Mouse (Mus musculus): ENCODE measurements at regions not wholly inside any gene's neighbourhood (a gene's known extent, or its start where the extent isn't known, plus 50 kb on each side); places are given as distances from the start of the nearest gene placed in this dataset.
A peak's percentile ranks its signal among the peaks of the same experiment; 100 is the strongest.

DNA sequence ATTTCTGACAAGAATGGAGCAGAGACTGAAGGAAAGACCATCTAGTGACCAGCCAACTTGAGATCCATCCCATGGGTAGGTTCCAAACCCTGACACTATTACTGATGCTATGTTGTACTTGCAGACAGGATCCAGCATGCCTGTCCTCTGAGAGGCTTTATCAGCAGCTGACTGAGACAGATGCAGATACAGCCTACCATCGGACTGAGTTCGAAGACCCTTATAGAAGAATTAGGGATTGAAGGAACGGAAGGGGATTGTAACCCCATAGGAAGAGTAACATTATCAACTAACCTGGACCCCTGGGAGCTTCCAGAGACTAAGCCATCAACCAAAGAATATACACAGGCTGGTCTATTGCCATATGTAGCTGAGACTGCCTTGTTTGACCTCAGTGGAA, 183.1 kb upstream of the Adcy2 start:
- no peak for DNase-seq (ENCODE audit: low spot score in 2 of 2)

DNA sequence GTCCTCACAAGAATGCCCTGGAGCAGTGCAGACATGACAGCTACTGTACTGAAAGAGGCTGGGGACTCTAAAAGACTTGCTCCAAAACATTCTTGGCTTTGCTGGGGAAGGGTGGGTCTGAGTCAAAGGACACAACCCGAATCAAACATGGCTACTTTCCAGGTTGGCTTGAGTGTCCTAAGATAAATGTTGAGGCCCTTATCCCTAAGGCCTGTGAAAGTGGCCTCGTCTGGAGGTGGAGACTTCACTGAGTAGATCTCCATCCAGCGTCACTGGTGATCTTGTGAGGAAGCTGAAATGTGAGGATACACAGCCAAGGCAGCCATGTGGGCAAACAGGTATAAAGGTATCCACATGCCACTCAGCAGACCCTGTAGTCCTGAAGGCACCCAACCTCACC, 191.3 kb upstream of the Adcy2 start:
- no peak for DNase-seq (ENCODE audit: low spot score in 2 of 2)

DNA sequence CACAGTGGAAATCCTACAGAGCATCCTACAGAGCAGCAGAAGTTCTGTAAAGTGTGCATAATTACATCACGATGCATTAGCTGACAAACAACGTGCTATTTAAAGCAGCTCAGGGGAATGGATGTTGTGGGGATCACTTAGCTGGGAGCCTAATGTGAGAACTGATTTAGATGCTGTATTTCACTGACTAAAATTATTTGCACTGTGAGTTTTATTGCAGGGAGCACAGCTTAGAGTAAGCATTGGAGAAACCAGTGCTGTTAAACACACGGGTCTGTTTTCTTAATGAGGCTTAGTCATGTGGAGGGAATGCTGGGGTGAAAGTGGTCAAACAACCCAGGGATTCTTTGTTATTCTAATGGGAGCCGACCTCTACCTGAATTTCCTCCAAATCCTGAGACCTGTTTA, 197.1 kb upstream of the Adcy2 start:
- DNase-seq (ENCODE audit: low spot score in 2 of 2) = no peak

DNA sequence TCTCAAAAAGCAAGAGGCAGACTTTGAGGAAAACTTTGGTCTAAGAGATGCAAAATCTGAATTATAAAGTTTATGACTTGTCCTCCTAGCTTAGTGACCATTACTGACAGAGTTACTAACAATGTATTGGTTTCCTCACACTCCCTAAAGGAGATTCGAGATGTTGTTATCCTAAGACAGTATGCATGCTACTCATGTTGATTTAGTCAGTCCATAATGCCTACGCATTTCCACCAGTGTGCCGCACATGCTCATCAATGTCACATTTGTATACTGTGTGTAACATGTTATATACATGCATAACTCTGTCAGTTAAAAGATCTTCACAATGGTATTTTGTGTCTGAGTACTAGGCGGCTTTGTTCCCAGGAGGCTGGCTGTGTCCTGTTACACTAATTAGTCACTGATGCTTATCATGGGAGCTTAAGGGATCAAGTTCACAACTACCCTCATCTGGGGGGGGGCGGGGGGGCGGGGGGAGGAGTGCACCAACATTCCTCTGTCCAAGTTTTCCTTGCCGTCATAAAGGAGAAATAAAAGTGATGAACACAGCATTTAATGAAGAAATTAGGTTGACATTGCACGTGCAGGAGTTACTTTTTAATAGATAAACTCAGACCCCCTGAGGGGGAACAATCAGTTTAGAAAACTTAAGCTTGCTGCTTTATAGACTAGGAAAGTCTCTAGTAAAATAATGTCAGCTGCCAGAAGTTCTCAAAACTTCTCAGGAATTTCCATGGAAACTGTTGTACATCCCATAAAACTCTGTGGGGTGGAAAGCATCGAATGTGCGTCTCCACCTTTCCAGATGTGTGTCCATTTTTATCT, 208.6 kb upstream of the Adcy2 start:
- DNase-seq (ENCODE audit: low spot score in 2 of 2) = no peak

DNA sequence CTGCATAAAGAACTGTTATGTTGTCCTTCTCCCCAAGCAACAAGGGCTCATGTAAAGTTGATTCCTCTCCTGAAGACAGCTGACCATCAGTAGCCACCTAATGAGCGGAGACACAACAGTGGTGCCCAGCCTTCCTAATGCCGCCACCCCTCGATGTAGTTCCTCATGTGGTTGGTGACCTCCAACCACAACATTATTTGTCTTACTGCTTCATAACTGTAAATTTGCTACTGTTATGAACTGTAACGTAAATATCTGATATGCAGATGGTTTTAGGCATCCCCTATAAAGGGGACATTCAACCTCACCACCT, 209.2 kb upstream of the Adcy2 start:
- no peak for DNase-seq (ENCODE audit: low spot score in 2 of 2)

DNA sequence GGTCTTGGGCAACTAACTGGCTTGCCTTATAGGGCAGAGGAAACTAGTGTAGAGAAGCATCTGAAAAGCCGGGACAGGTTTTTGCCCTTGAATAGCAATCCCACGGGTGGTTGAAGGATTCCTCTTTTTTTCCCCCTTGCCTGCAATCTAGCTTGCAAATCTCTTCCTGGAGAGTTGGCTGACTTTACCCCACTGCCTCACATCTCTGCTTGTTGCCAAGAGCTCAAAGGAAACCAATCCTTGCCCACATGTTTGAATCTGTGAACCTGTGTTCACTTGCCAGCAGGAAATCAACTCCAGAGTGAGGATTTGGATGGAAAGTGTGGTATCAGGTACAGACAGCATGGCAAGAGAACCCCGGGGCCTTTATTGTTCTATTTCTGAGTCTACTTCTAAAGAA, 217.2 kb upstream of the Adcy2 start:
- no peak for DNase-seq (ENCODE audit: low spot score in 2 of 2)

DNA sequence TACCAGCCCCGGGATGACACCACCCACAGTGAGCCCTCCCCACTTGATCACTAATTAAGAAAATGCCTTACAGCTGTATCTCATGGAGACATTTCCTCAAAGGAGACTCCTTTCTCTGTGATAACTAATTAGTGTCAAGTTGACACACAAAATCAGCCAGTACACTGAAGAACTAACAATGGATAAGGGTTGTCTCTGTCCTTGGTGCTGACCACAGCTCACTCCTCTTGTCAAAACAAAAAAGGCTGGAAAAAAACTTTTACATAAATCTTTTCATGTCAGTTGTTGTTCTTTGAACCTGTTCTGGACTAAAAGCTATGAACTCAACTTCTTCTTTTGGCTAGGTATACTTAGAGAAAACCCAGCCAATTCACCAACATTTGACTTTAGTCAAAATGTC, 221.1 kb upstream of the Adcy2 start:
- DNase-seq (ENCODE audit: low spot score in 2 of 2) = no peak

DNA sequence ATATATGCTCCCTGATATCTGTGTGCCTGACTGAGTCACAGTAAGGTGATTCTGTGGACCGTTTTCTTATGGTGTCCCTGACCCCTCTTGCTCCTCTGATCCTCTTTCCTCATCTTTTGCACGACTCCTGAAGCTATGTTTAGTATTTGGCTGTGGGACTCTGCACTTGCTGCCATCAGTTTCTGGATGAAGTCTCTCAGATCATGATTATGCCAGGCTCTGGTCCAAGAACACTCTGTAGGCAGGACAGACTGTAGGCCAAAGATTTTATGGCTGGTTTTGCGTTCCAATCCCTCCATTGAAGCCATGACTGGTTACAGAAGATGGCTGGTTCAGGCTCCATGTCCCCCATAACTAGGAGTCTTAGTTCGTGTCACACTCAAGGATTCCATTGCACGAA, 227.2 kb upstream of the Adcy2 start:
- no peak for DNase-seq (ENCODE audit: low spot score in 2 of 2)

DNA sequence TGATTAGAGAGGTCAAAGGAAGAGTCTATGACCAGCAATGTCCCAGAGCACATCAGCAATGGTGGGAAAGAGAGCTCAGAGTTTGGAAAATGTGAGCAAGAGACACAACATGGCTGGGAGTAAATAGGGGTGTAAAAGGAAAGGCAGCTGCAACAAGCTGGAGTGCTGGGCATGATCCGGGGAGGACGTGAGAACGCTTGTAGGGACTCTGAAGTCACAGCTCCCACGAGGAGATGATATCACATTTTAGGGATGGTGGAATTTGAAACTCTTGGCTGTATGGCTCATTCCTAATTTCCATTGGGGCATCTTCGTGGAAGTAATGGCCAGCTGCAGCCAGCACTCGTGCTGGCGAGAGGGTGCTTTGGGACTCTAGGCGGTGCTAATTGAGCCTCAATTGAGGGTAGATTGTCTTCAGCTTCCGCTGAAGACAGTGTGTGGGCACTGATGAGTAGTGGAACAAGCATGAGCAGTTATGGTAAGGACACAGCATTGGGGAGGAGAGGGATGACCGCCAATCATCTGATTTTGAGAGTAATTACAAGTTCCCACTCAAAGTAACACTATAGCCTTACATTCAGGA, 231.1 kb upstream of the Adcy2 start:
- no peak for DNase-seq (ENCODE audit: low spot score in 2 of 2)

DNA sequence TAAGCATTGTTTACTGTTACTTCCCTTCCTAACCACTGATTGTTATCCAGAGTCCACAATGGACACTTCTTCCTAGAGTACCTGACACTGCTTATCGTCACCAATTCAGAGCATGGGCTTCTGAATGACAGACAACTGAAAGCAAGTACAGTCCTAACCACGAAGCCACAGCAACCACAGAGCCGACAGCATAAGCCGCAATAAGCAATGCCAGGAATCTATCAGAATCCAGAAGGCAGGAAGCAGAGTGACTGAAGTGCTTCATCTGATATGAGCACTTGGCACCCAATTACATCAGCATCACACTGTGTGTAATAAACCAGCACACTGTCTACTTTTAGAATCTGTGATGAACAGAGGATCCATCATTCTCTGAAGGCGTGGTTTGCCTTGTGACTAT, 237.0 kb upstream of the Adcy2 start:
- peak; percentile 24 to 71 for DNase-seq (ENCODE audit: low spot score in 2 of 2)

DNA sequence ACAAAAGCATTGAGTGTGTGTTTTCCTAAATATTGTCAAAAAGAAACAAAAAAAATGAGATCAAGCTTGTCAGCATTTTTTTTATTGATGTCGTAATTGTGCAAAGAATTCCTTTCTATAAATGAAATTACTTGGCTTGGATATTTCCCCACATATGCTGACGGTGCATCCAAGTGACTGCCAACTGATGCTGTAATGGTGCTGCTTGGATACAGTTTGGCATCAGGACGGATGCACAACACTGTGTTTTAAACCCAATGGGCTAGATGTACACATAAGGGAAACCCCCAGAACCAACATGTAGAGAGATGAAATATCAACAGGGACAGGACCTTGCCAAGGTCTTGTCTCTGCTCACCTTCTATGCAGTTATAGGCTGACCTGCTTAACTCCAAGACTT, 238.6 kb upstream of the Adcy2 start:
- peak in 1 of 2 experiments; percentile 54 for DNase-seq (ENCODE audit: low spot score in 2 of 2)

DNA sequence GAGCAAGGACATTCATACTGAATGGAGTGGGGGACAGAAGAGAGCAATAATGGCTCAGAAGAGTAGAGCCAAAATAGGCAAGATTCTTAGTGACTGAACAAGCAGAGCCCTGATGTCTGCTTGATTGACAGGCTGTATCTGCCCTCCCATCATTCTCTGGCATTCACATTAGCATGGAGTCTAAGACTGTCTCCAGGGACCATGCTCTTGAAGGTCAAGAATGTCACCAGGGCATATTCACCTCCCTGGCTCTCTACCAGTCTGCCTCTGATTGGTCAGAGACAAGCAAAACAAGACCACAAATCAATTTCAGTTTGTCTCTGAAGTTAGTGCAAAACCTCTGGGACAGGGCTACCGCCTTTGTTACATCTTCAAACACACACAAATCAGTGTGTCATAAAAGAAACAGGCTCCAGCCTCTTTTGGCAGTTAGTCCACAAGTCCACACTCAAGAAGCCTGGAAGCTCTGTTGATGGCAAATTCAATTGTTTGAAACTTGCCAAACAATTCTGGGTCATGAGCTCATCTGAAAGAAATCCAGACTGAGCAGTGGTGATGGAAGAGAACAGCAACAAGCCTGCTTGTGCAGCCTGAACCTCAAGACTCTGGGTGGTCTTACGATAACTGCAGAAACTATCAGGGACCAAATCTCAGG, 240.0 kb upstream of the Adcy2 start:
- no peak for DNase-seq (ENCODE audit: low spot score in 2 of 2)

DNA sequence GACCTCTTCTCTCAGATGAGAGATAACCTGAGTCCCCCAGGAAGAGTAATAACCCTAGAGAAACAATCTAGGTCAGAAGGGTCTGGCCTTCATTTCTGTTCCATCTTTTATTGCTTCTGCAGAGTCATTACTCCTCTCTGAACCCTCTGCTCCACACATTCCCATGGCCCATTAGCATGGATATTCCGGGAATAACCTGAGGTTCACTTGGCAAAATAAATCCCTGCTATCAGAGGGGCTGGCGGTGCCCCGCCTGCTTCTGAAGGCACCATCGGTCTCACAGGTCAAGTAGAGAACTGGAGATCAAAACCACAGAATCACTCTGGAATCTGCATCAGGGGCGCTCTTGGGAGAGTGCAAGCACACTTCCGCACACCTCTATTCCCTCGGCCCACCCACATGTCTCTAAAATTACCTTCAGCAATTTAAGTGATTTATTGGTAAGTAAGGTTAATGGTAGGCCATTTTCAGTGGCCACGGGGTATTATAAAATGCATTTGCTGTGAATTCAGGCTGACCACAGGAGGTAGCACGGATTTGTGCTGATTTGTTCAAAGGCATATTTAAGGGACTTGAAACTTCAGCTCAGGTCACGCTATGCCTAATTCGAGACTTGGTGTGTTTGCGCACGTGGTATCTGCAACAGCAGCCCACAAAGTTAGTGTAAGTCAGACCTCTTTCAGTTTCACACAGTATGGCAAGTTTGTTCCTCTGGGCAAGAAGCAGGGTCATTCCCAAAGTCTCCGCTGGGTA, 243.4 kb upstream of the Adcy2 start:
- no peak for DNase-seq (ENCODE audit: low spot score in 2 of 2)

DNA sequence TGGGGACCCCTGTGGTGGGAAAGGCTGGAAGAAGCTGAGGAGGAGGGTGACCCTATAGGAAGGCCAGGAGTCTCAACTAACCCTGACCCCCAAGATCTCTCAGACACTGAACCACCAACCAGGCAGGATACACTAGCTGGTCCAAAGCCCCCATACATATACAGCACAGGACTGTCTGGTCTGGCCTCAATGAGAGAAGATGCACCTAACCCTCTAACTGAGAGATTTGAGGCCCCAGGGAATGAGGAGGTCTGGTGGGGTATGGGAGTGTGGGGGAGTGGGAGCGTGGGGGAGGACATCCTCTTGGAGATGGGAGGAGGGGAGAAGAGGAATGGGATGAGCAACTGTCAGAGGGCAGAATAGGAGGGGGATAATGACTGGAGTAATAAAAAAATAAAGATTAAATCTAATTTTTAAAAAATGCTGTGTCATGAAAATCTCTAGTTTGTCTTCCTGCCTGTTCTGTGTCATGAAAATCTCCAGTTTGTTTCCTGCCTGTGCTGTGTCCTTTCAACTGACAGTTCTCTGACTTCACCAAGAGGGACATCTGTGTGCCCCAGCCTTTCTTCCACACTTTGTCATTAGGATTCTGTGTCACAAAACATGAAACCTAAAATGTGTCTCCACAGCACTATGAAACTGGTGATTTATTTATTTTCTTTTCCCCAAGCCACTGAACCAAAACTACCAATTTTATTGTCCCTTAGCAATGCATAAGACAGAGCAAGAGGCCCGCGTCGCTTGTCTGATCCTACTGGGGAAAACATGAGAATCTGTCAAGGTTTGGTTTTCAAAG, 251.2 kb upstream of the Adcy2 start:
- no peak for DNase-seq (ENCODE audit: low spot score in 2 of 2)

DNA sequence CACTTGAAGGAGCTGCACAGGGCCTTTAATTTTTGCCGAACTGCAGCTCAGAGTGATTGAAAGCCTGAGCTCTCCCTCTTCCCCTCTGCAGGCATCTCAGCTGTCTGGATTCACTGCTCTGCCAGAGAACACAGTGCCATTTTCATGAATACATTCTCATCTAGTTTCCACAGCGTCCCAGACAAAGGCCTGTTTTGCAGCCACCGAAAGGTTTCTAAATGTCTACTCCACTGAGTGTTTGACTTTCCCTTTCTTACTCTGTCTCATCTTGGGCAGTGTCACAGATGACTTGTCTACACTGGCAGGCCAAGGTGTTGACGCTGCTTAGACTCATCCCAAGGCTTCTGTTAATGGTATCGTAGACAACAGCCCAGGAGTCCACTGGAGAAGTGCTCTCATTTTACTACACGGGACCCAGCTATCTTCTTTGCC, 251.8 kb upstream of the Adcy2 start:
- peak in 1 of 2 experiments; percentile 13 for DNase-seq (ENCODE audit: low spot score in 2 of 2)

DNA sequence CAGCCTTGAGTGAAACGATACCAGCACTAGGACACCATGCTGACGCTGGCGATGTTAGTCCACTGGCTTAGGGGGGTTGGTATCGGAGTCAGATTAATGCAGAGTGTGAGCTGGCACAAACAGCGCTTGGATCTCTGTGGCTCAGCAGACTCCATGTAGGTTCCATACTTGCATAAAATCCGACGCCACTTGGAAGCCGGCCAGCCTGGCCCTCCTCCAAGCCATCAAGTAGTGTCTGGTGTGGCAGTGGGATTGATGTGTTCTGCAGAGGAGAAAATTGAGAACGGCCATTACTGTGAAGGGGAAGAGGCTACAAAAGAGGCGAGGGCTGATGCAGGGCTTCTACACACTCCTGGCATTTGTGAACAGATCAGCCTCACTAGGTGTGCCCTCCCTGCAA, 253.0 kb upstream of the Adcy2 start:
- peak in 1 of 2 experiments; percentile 14 for DNase-seq (ENCODE audit: low spot score in 2 of 2)

DNA sequence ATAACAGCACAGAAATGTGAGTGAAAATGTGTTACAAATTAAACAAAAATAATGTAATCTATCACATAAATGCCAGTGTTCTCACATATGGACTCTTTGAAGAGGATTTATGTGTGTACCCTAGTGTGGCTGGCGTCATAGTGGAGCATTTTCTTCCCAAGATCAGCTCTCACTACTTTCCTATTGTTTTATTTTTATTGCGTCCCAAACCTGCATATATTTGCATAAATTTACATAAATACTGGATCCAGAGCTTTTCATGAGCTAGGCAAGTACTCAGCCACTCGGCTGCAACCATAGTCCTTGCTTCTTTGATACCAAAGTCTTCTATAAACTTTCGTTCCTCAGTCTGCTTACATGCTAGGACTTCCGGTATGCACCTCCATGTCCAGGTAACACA, 261.1 kb upstream of the Adcy2 start:
- no peak for DNase-seq (ENCODE audit: low spot score in 2 of 2)

DNA sequence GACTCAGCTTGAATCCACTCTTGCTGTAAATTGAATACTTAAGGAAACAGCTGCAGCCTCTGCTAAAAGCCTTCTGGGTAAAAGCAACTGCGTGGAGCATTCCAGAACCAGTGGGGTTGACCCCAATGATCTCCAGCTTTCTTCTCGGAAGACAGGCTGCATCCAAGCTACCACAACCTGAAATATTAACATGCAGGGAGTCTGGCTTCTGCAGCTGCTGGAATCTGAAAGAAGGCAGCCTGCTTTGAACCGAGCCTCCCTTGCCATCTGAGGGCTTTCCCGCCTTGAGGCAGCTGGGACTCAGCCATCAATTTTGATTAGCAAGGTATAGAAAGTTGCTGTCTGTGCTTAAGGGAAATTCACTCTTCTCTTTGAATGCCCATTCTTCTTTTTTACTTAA, 261.6 kb upstream of the Adcy2 start:
- no peak for DNase-seq (ENCODE audit: low spot score in 2 of 2)

DNA sequence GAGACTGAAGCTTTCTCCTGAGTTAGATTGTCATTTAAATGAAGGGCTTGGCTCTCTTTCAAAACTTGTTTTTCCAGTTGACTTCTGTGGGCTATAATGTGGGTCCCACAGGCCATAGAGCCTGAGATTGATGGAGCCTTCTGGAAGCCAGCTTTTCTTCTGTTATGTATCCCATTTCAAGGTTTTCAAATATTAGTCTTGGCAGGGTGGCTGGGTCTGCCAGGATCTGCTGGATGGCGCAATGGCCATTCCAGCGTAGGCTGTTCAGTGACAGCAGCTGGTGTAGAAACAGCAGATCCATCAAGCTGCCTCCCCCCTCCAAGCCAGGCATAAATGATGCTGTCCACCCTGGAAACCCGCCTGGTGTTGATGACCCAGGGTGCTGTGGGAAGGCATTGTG, 264.4 kb upstream of the Adcy2 start:
- no peak for DNase-seq (ENCODE audit: low spot score in 2 of 2)

DNA sequence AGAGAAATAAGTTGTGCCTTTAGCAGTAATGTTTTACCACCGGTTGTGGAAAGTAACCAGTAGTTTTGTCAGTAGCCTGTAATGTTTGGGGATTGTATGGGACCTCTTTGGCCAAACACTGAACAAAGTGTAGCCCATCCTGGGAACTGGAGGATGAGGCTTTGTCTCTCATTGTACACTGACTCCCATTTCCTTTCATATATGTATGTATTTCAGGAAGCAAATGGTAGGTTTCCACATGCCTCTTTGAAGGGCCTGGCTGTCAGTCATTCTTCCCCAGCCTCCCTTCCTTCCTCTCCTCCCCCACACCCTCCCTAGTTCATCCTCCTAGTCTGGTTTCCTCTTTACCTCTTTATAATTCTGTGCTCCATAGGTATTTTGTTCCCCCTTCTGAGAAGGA, 266.7 kb upstream of the Adcy2 start:
- DNase-seq (ENCODE audit: low spot score in 2 of 2) = no peak

DNA sequence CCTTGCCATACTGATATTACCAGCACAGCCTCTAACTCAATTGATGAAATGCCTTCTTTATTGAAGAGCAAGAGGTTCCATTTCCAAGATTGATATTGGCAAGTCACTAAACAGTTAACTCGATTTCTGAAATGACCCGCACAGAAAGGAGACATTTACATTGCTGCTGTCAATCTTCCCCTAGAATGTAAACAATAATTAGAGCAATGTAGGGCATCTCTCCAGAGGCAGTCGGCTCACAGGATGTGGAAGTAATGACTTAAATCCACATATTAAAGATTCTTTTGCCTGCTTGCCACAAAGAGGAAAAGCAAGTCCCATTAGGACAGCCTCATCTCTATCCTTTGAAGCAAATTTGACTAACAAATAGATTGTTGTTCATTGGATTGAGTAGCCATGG, 261.0 kb upstream of the Nsun2 start:
- DNase-seq (ENCODE audit: low spot score in 2 of 2) = no peak

All from layer of hippocampus, adult 18-20 months (tissue).